Mouse (Mus musculus): ENCODE results near the gene Mccc2.

The Mccc2 gene

DNA sequence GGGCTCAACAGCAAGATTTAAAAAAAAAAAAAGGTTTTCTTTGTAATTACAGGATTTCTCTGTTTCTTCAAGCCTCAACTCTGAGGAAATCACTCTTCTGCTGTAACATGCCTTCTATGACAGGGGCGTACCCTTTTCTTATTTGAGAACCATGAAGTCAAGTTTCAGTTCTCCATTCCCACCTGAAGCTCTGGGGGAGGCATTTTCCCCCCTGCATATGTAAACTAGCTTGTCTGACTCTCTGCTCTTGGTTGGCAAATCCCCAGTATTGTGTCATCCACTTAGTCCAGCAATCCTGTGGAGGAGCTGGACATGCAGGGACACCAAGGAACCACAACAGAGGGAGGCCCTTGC is 59.9 kb downstream of the Mccc2 start:
- no peak for TF ChIP-seq GATA4 (IDR thresholded peaks at IDR 0.05; ENCODE audit: insufficient replicate concordance, low read length)

DNA sequence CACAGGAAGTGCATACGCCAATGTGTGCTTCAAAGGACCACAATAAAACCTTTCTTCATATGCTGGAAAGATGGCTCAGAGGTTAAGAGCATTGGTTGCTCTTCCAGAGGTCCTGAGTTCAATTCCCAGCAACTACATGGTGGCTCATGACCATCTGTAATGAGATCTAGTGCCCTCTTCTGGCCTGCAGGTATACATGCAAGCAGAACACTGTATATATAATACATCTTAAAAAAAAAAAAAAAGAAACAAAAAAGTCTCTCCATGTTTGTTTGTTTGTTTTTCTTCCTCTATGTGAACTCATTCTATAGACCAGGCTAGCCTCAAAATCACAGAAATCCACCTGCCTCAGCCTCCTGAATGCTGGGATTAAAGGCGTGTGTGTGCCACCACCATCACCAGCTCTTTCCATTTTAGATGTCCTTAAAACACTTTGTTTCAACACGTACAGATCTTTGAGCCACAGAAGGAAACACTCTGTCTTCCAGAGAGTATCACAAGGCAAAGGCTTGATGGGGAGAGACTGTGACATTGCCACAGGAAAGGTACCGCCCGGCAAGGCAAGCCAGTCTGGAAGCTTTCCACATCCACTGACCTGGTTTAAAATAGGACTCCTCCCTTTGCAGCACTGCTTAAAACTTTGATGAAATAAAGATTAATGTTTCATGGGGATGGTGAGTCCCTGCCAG is 60.4 kb downstream of the Mccc2 start:
- no peak for TF ChIP-seq GATA4 (IDR thresholded peaks at IDR 0.05; ENCODE audit: insufficient replicate concordance, low read length)

DNA sequence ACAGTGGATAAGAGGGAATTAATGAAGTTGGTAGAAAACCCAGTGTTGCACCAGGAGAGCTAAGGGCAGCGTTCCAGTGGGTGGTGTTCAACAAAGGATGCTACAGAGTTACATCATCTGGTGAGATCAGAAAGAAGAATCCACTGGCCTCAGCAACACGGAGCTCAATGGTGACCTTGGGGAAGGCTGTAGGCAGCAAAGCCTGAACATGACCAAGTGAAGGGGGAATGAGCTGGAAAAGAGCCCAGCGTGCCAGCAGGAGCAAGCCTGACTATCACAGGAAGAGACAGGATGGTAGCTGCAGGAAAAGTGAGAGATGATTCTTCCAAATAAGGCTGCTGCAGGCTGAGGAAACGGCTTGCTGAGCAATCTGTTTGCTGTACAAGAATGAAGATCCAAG is 68.0 kb downstream of the Mccc2 start:
- TF ChIP-seq GATA4 (IDR thresholded peaks at IDR 0.05; ENCODE audit: insufficient replicate concordance, low read length) = no peak

DNA sequence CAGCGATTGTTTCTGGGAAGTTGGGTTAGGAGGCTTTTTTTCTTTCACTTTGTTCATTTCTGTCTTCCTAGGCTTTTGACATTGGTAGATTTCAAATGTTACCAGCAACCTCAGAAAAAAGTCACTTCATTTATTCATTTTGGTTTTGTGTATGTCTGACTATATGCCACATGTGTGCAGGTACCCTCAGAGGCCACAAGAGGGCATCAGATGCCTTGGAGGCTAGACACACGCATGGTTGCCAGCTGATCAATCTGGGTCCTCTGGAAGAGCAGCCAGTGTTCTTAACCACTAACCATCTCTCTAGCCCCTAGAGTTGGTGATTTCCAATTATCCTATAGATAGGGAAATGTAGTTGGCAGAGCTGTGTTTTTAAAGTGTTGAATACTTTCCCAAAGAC is 71.9 kb downstream of the Mccc2 start:
- no peak for TF ChIP-seq GATA4 (IDR thresholded peaks at IDR 0.05; ENCODE audit: insufficient replicate concordance, low read length)

DNA sequence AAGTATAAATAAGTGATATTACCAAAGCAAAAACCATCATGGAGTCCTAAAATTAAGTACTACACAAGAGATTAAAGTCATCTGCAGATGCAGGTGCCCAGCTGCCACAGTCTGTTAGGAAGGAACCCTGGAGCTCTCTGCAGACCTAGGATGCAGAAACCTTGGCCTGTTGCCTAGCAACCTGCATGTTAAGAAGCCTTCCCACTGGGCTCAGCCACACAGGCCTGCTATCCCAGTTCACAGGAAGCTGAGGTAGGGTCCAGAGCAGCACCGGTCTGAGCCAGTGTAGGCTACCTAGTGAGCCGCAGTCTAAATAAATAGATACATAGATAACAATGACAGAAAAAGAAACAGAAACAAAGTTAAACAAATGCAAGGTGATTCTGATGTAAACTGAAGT is 74.8 kb downstream of the Mccc2 start:
- TF ChIP-seq GATA4 (IDR thresholded peaks at IDR 0.05; ENCODE audit: insufficient replicate concordance, low read length) = no peak

DNA sequence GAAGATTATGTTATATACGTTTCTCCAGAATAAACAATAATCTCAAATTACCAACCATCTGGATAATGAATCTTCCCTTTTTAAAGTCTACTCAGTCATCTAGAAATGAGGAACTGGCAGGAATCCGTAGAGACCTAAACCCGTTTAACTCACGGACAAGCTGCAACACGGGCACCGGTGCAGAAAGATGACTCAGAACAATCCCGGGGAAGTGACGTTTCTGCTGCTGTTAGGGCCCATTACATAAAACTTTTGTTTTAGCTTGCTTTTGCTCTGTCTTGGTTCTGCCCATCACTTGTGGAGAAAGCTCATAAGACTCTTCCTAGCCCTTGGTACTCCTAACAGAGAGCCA is 76.1 kb downstream of the Mccc2 start:
- no peak for TF ChIP-seq GATA4 (IDR thresholded peaks at IDR 0.05; ENCODE audit: insufficient replicate concordance, low read length)

DNA sequence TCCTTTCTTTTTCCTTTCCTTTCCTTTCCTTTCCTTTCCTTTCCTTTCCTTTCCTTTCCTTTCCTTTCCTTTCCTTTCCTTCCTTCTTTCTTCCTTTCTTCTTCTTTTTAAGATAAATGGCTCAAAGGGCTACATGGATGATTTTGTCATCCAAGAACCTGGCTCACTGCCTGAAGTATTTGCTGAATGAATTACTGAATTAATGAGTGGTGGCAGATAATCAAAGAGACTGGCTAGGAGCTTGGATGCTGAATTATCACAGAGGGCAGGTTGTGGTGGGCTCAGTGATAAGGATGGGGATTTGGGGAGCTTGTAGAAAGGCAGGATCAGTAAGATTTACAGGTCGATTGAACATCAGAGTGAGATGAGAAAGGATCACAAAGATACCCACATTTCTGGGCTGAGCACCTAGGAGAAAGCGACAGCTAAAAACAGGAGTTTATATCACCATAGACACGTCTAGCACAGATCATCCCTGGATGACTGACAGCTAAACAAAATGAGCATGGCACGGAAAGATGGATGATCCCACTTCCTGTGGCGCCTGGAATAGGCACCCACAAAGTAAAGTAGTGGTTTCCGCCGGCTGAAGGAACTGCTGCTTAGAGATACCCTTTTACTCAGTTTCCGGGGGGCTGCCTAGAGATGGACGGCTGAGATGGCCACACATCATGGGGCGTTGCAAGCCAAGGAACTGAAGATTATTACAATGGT is 76.7 kb downstream of the Mccc2 start:
- TF ChIP-seq GATA4 (IDR thresholded peaks at IDR 0.05; ENCODE audit: insufficient replicate concordance, low read length) = no peak

DNA sequence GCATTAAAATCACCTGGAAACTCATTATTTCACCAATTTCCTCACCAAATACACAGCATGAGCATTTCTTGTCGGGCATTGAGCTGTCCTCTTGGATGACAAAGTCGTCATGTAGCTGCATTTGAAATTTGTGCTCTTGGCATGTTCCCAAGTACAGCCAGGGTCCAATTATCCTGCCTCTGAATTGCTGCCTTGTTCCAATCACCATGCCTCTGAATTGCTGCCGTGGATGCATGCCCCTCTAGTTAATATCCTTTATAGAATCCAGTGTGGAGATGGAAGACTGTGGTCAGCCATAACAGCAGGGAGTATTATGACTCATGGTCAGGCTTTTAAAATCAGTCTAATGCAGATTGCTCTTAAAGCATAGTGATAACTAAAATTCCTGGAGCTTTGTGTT is 77.7 kb downstream of the Mccc2 start:
- no peak for TF ChIP-seq GATA4 (IDR thresholded peaks at IDR 0.05; ENCODE audit: insufficient replicate concordance, low read length)

DNA sequence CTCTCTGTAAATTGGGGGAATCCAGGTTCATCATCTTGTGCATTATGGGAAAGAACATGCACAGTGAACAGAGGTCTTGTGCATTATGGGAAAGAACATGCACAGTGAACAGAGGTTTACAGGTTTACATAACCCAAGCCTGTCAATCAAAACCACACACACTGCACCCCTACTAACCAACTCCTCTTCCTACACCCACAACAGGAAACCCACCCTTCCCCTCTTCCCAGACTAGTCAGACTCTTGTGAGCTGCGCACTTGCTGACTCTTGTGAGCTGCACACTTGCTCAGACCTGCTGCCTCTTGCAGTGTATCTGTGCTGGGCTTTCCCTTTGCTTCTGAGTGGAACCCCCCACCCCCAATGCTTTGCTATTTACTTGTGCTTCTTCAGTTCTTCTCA is 83.0 kb downstream of the Mccc2 start:
- TF ChIP-seq GATA4 (IDR thresholded peaks at IDR 0.05; ENCODE audit: insufficient replicate concordance, low read length) = no peak

DNA sequence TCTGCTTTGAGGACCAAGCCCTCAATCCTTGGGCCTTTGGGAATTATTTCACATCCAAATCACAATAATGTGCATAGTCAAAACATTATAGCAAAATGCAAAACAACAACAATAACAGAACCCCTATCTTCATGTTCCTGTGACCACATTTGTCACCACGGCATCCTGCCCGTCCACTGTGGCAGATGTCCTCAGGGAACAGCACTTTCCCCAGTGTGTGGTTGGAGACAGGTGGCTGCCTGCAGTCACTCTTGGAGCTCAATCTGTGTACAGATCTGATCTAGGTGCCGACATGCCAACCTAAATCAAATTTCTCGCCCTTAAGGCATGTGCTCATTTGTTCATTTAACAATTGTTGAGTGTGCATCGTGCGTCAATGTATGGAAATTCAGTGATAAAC is 83.9 kb downstream of the Mccc2 start:
- TF ChIP-seq GATA4 (IDR thresholded peaks at IDR 0.05; ENCODE audit: insufficient replicate concordance, low read length) = no peak

DNA sequence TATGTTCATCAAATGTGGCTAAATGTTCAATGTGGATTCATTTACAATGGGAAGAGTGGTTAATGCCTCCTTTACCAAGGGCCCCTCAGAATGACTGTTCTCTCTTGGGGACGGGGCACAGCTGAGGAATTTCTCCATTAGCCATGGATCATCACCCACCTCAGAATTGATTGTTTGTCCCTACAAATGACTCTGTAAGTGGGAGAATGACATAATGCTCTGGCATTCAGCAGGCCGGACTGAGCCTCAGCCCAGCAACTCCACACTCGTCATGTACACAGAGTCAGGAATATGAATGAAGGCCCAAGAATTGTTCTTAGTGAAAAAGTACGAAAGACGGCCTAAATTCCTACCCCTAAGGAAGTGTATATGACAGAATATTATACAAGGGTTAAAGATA is 89.2 kb downstream of the Mccc2 start:
- no peak for TF ChIP-seq GATA4 (IDR thresholded peaks at IDR 0.05; ENCODE audit: insufficient replicate concordance, low read length)

DNA sequence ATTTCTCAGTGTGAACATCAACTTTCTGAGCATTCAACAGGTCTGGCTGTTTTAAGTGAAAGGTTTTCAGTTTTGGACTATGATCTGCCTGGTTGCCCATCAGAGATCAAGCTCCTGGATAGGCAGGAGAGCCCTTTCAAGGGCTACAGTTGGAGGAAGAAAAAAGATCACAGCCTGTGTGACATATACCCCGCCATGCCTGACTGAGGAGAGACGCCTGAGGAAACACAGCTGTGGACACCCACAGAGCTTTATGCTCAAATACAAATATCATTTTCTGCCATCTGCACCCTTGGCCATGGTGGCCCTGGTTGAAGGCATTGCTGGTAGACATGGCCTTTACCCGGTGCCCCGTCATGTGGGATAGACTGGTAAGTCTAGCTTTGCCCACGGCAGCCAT is 99.8 kb downstream of the Mccc2 start:
- TF ChIP-seq GATA4 (IDR thresholded peaks at IDR 0.05; ENCODE audit: insufficient replicate concordance, low read length) = no peak

DNA sequence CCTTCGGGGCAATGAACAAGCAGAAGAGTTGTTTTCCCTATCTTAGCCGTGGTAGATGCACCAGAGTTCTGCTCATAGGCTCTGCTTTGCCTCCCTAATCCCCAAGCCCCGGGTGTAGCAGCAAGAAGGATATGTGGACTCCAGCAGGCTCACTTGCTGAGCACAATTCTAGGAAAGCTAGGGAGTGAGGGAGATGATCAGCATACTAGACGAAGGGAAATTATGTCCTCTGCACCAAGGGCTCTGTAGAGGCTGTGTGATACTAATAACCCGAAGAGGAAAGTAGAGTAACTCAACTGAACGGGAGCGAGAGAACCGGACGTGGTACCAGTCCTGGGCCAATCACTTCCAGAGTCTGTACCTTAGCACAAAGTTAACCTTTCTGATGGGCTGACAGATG is 114.5 kb downstream of the Mccc2 start, which contains the start of gene Cartpt:
Cartpt (minus strand) TSS at position 127 of the 400 bp plus-strand sequence.
- no peak for TF ChIP-seq GATA4 (IDR thresholded peaks at IDR 0.05; ENCODE audit: insufficient replicate concordance, low read length)

DNA sequence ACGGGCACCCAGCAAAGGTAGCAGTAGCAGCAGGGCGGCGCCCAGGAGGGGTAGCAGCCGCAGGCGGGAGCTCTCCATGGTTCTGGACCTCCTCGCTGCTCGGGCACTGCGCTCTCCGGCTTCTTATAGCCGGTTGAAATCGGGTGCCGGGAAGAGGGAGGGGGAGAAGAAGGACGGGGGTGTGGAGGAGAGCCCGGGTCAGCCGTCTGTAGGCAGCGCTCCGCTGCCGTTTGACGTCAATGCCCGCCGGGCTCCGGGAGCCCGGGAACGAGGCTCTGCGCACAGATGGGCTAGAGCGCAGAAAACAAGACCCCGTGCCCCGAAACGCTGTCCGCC is 114.9 kb downstream of the Mccc2 start:
- TF ChIP-seq GATA4 (IDR thresholded peaks at IDR 0.05; ENCODE audit: insufficient replicate concordance, low read length) = no peak

DNA sequence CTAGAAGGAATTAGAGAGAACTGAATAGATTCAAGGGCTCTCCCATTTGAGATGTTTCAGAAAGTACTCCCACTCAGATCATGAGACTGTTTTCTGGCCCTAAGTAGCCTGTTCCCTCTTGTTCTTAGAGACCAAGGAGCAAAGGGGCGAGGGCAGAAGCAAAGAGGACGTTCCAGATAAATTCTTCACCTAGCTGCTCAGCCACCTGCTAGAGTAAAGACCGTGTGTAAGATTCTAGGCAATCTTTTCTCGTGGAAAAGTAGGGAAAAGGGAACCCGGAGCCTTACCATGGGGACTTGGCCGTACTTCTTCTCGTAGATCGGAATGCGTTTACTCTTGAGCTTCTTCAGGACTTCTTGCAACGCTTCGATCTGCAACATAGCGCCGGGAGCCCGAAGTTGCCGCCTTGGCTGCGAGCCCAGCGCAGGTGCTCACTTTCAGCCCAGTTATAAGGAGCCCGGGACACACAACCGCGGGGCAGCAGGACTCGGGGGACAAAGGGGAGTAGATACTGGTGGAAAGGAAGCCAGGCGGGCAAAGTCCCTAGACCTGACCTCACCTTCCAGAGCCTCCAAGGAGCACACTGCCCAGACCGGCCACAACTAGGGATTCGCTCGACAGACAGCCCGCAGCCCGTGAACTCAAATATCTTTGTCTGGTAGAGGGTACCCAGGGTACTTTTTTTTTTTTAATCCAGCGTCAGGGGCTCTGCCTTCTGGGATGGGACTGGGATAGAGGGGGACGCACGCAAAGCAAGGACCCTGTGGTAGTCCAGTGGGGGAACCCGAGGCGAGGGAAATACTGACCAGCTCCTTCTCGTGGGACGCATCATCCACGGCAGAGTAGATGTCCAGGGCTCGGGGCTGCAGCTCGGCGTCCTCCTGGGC is 115.5 kb downstream of the Mccc2 start:
- TF ChIP-seq GATA4 (IDR thresholded peaks at IDR 0.05; ENCODE audit: insufficient replicate concordance, low read length) = no peak

DNA sequence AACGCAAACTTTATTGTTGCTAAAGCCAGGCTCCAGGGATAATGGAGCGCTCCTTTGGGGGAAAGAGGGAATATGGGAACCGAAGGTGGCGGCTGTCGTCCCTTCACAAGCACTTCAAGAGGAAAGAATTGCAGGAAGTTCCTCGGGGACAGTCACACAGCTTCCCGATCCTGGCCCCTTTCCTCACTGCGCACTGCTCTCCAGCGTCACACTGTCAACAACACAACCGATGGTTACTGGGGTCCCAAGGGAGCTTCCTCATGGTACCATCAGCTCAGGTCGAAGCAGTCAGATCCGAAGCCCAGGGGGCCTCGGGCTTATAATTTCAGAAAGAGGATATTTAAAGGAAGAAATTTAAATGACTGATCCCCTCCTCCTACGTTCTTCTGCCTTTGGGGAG is 116.6 kb downstream of the Mccc2 start:
- no peak for TF ChIP-seq GATA4 (IDR thresholded peaks at IDR 0.05; ENCODE audit: insufficient replicate concordance, low read length)

Data from liver, adult (tissue).